Mouse (Mus musculus) bone marrow macrophage, adult 2 months (primary cell): ENCODE measurements around the gene Nol9.

ENCODE experiments used
- CTCF ChIP-seq: IDR thresholded peaks from 2 replicates; pipeline ENCODE4 v1.5.1; 2012; ENCODE audit warnings: low read depth, mild to moderate bottlenecking, low read length, moderate library complexity
- POLR2A ChIP-seq: IDR thresholded peaks from 2 replicates; pipeline ENCODE4 v1.6.1; 2012; ENCODE audit warnings: mild to moderate bottlenecking, low read depth, low read length, borderline replicate concordance

DNA sequence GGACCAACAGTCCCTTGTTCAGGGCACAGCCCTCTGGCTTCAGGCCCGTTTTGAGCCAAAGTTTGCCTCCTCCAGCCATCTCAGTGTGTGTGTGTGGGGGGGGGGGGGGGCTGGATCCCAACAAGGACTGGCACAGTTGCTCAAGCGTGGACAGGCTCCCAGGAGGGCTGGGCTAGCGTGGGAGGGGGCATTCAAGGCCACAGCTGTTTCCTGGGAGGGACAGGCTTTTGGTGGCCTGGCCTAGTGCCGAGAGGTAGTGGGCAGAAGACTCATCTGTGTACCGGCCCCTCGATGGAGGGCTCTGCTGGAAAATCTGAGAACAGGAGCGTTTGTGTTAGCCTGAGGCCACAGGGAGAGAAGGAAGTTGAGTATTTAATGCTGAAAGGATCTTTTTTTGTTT is 40.8 kb downstream of the Nol9 start:
- TF ChIP-seq POLR2A (no peak), CTCF (no peak)
